Mouse (Mus musculus) hindbrain, embryonic 10.5 days (tissue): ENCODE data around the gene Nup50. TPM values are rescaled to one million over a fixed set of nuclear protein-coding genes. Genes with fewer than 3 reads are reported as not detected.
"Not testable (repeated sequence)": the region's sequence is repeated elsewhere in the genome, so short reads cannot be mapped to it uniquely, and the experiment has no call there.

Source experiments
- DNase-seq: peaks from one replicate; pipeline ENCODE4 v3.0.0-alpha.2; 2017; ENCODE audit warnings: low spot score
- H3K27ac ChIP-seq: fragments of 300-500 bp; sonication (generic); 2 replicates; pipeline ENCODE4 v1.5.1; 2016; ENCODE audit warnings: mild to moderate bottlenecking, moderate library complexity
- H3K27me3 ChIP-seq: fragments of 300-500 bp; sonication (generic); 2 replicates; pipeline ENCODE4 v1.6.1; 2016; ENCODE audit warnings: mild to moderate bottlenecking; ENCODE audit not compliant: poor library complexity, insufficient read depth, severe bottlenecking
- H3K36me3 ChIP-seq: fragments of 300-500 bp; sonication (generic); 2 replicates; pipeline ENCODE4 v1.6.1; 2016; ENCODE audit warnings: mild to moderate bottlenecking, moderate library complexity
- H3K4me1 ChIP-seq: fragments of 300-500 bp; sonication (generic); replicated peaks from 2 replicates; pipeline ENCODE4 v1.6.1; 2016; ENCODE audit warnings: mild to moderate bottlenecking
- H3K4me3 ChIP-seq: fragments of 300-500 bp; sonication (generic); 2 replicates; pipeline ENCODE4 v1.5.1; 2016; ENCODE audit warnings: mild to moderate bottlenecking, moderate library complexity
- H3K9me3 ChIP-seq: fragments of 300-500 bp; sonication (generic); 2 replicates; pipeline ENCODE4 v1.6.1; 2016; ENCODE audit warnings: mild to moderate bottlenecking, moderate library complexity
- WGBS: fragments of 180-500 bp; shearing (Covaris S2); methylation state at CpG from one replicate; pipeline ENCODE4 v1.1.7; 2016; 5-methylcytosine and 5-hydroxymethylcytosine counted together
- polyA plus RNA-seq: library from polyadenylated mRNA; unstranded; fragments of >200 nt; fragmentation: Nextera tagmentation; extraction: Ambion mirVana; gene quantifications from 2 replicates; pipeline ENCODE4 v1.2.1, GENCODE M21; 2016

Nup50 gene
- polyA plus RNA-seq: 62.0 and 69.7 TPM in 2 replicates

GRCm38 (mm10) chr15:84922884-84923507 lies at the start of gene Nup50:
Nup50 (plus strand) TSS chr15:84923411.
- Histone ChIP-seq H3K4me3 (peak within 1 kb of the TSS; percentile 98), H3K27ac (peak within 1 kb of the TSS; percentile 97), H3K27me3 (no peaks in the 10 kb centered on the region), H3K36me3 (peaks cover 20% of the 10 kb centered on the region), H3K9me3 (no peaks in the 10 kb centered on the region), H3K4me1 (peaks cover 37% of the 10 kb centered on the region)
- under 1% methylated on average over 60 of the region's 60 CpGs for WGBS
- peak; percentile 100 for DNase-seq

- Histone ChIP-seq H3K27ac (no peak overlapping the region), H3K27me3 (no peaks in the 10 kb centered on the region), H3K36me3 (no peaks in the 10 kb centered on the region), H3K4me3 (no peak overlapping the region), H3K9me3 (no peaks in the 10 kb centered on the region), H3K4me1 (no peaks in the 10 kb centered on the region)
- 84% methylated on average over 4 of the region's 4 CpGs for WGBS
- DNase-seq: no peak
Measured at GRCm38 (mm10) chr15:84873867-84874266, 49.3 kb upstream of the Nup50 start.

GRCm38 (mm10) chr15:84877029-84877815 lies 46.0 kb upstream of the Nup50 start:
- Histone ChIP-seq H3K27ac (no peak overlapping the region), H3K9me3 (no peaks in the 10 kb centered on the region), H3K4me1 (no peaks in the 10 kb centered on the region), H3K36me3 (no peaks in the 10 kb centered on the region), H3K27me3 (no peaks in the 10 kb centered on the region), H3K4me3 (no peak overlapping the region)
- DNase-seq: no peak
- WGBS: 85% methylated on average over 12 of the region's 12 CpGs

GRCm38 (mm10) chr15:84888066-84888465 lies 35.1 kb upstream of the Nup50 start:
- H3K9me3 ChIP-seq: no peaks in the 10 kb centered on the region
- WGBS: 86% methylated on average over 12 of the region's 12 CpGs
- DNase-seq: no peak
- H3K4me3 ChIP-seq: no peak overlapping the region
- no peaks in the 10 kb centered on the region for H3K27me3 ChIP-seq
- H3K27ac ChIP-seq: no peak overlapping the region
- peaks cover 15% of the 10 kb centered on the region for H3K4me1 ChIP-seq
- no peaks in the 10 kb centered on the region for H3K36me3 ChIP-seq

- no peak overlapping the region for H3K4me3 ChIP-seq
- H3K27me3 ChIP-seq: no peaks in the 10 kb centered on the region
- peaks cover 15% of the 10 kb centered on the region for H3K4me1 ChIP-seq
- no peaks in the 10 kb centered on the region for H3K36me3 ChIP-seq
- 63% methylated on average over 3 of the region's 3 CpGs for WGBS
- peak overlapping the region; percentile 45; the same call in 1 of the 2 replicates for H3K27ac ChIP-seq
- H3K9me3 ChIP-seq: peaks cover 6% of the 10 kb centered on the region; the same call in 1 of the 2 replicates
- DNase-seq: no peak
Measured at GRCm38 (mm10) chr15:84891246-84891645, 32.0 kb upstream of the Nup50 start.

GRCm38 (mm10) chr15:84891658-84892057 lies 31.6 kb upstream of the Nup50 start:
- Histone ChIP-seq H3K4me3 (no peak overlapping the region), H3K27ac (peak overlapping the region; percentile 45; the same call in 1 of the 2 replicates), H3K27me3 (no peaks in the 10 kb centered on the region), H3K4me1 (peaks cover 15% of the 10 kb centered on the region), H3K36me3 (no peaks in the 10 kb centered on the region), H3K9me3 (peaks cover 6% of the 10 kb centered on the region; the same call in 1 of the 2 replicates)
- DNase-seq: peak; percentile 75
- 5% methylated on average over 3 of the region's 3 CpGs for WGBS

GRCm38 (mm10) chr15:84896216-84896615 lies 27.0 kb upstream of the Nup50 start:
- not testable (repeated sequence) for H3K4me1 ChIP-seq, DNase-seq, H3K9me3 ChIP-seq, H3K27me3 ChIP-seq, H3K4me3 ChIP-seq, H3K36me3 ChIP-seq, H3K27ac ChIP-seq
- WGBS: 79% methylated on average over 10 of the region's 10 CpGs

- Histone ChIP-seq H3K36me3 (no peaks in the 10 kb centered on the region), H3K9me3 (peaks cover 6% of the 10 kb centered on the region; the same call in 1 of the 2 replicates), H3K27me3 (no peaks in the 10 kb centered on the region), H3K4me1 (peaks cover 3% of the 10 kb centered on the region; the same call in 1 of the 2 replicates), H3K27ac (no peak overlapping the region), H3K4me3 (no peak overlapping the region)
- 86% methylated on average over 1 of the region's 1 CpGs for WGBS
- DNase-seq: no peak
Measured at GRCm38 (mm10) chr15:84896664-84897063, 26.5 kb upstream of the Nup50 start.

GRCm38 (mm10) chr15:84898077-84898476 lies 25.1 kb upstream of the Nup50 start:
- Histone ChIP-seq H3K36me3 (no peaks in the 10 kb centered on the region), H3K27ac (no peak overlapping the region), H3K9me3 (peaks cover 6% of the 10 kb centered on the region; the same call in 1 of the 2 replicates), H3K4me3 (no peak overlapping the region), H3K4me1 (0 out of 2 replicates have a peak, but pooled peaks cover 3% of the 10 kb centered on the region), H3K27me3 (no peaks in the 10 kb centered on the region)
- WGBS: 68% methylated on average over 7 of the region's 7 CpGs
- no peak for DNase-seq

GRCm38 (mm10) chr15:84903843-84904385 lies 19.3 kb upstream of the Nup50 start:
- H3K27ac ChIP-seq: no peak overlapping the region
- no peaks in the 10 kb centered on the region for H3K27me3 ChIP-seq
- DNase-seq: no peak

GRCm38 (mm10) chr15:84913201-84913600 lies 10.0 kb upstream of the Nup50 start:
- DNase-seq: no peak

More at GRCm38 (mm10) chr15:84903843-84904385, 19.3 kb upstream of the Nup50 start:
- 68% methylated on average over 7 of the region's 7 CpGs for WGBS
- Histone ChIP-seq H3K9me3 (no peaks in the 10 kb centered on the region), H3K4me3 (no peak overlapping the region), H3K4me1 (no peaks in the 10 kb centered on the region), H3K36me3 (no peaks in the 10 kb centered on the region)

GRCm38 (mm10) chr15:84919938-84920337 lies 3.3 kb upstream of the Nup50 start, which contains the start of gene Gm29666:
Gm29666 (minus strand) TSS chr15:84920038.
- no peak for DNase-seq
- peaks cover 6% of the 10 kb centered on the region; the same call in 1 of the 2 replicates for H3K36me3 ChIP-seq
- H3K27ac ChIP-seq: no peak within 1 kb of the TSS
- peaks cover 24% of the 10 kb centered on the region for H3K4me1 ChIP-seq
- 93% methylated on average over 3 of the region's 3 CpGs for WGBS
- no peaks in the 10 kb centered on the region for H3K27me3 ChIP-seq
- H3K9me3 ChIP-seq: no peaks in the 10 kb centered on the region
- no peak within 1 kb of the TSS for H3K4me3 ChIP-seq

More at GRCm38 (mm10) chr15:84913201-84913600, 10.0 kb upstream of the Nup50 start:
- Histone ChIP-seq H3K27me3 (no peaks in the 10 kb centered on the region), H3K9me3 (peaks cover 5% of the 10 kb centered on the region), H3K27ac (no peak overlapping the region), H3K36me3 (peaks cover 27% of the 10 kb centered on the region), H3K4me1 (no peaks in the 10 kb centered on the region), H3K4me3 (no peak overlapping the region)
- 92% methylated on average over 3 of the region's 3 CpGs for WGBS
